Mouse (Mus musculus) frontal cortex, adult (tissue): ENCODE measurements at regions not wholly inside any gene's neighbourhood (a gene's known extent, or its start where the extent isn't known, plus 50 kb on each side); places are given as distances from the start of the nearest gene placed in this dataset.

ENCODE experiments used
- ATAC-seq: cut with Nextera tagmentation; 2 replicates; pipeline ENCODE4 v1.9.2; 2017; ENCODE audit warnings: mild to moderate bottlenecking, moderate library complexity, mixed read lengths; ENCODE audit not compliant: low TSS enrichment

GRCm38 (mm10) chr17:94424811-94425210 is 325.0 kb downstream of the Mettl4 start:
- ATAC-seq, result no peak

GRCm38 (mm10) chr17:94382993-94383392 is 366.8 kb downstream of the Mettl4 start:
- ATAC-seq, result no peak

- no peak for ATAC-seq
Measured at GRCm38 (mm10) chr17:94335688-94336087, 414.1 kb downstream of the Mettl4 start.

GRCm38 (mm10) chr17:94326179-94326578 is 423.6 kb downstream of the Mettl4 start:
- ATAC-seq, result no peak

- ATAC-seq, result peak; percentile 79
Measured at GRCm38 (mm10) chr17:94291221-94291620, 458.6 kb downstream of the Mettl4 start.

GRCm38 (mm10) chr17:94287612-94288159 is 462.1 kb downstream of the Mettl4 start:
- ATAC-seq, result no peak

- no peak for ATAC-seq
Measured at GRCm38 (mm10) chr17:94276851-94277250, 473.0 kb downstream of the Mettl4 start.

GRCm38 (mm10) chr17:94269756-94270155 is 480.1 kb downstream of the Mettl4 start:
- no peak for ATAC-seq

GRCm38 (mm10) chr17:94255666-94256065 is 494.2 kb downstream of the Mettl4 start:
- peak; percentile 88 for ATAC-seq

- peak; percentile 99 for ATAC-seq
Measured at GRCm38 (mm10) chr17:94254801-94255200, 495.0 kb downstream of the Mettl4 start.

GRCm38 (mm10) chr17:94243821-94244220 is 506.0 kb downstream of the Mettl4 start:
- peak; percentile 50 for ATAC-seq

GRCm38 (mm10) chr17:94226136-94226535 is 523.7 kb downstream of the Mettl4 start:
- ATAC-seq, result peak; percentile 100
